8 mouse cellular contexts compared by ENCODE assay signal in genomic region chr5:117408216-117408615, GRCm38 (mm10). TPM values are rescaled to one million over a fixed set of nuclear protein-coding genes. Genes with fewer than 3 reads are reported as not detected.
DNase-seq lines count a peak whose midpoint lies in the region; ATAC-seq lines count a peak whose summit lies in the region.

No protein-coding gene starts in this region.

- no peaks in the 10 kb centered on the region for H3K36me3 ChIP-seq in forebrain, embryonic 11.5 days (ENCODE audit: control insufficient read depth, insufficient read depth, low read length)
- no peaks in the 10 kb centered on the region for H3K36me3 ChIP-seq in forebrain, embryonic 10.5 days (replicated peaks)
- H3K36me3 ChIP-seq in midbrain, embryonic 11.5 days (ENCODE audit: control insufficient read depth, insufficient read depth, low read length) = no peaks in the 10 kb centered on the region
- H3K36me3 ChIP-seq in midbrain, embryonic 16.5 days (ENCODE audit: control insufficient read depth, insufficient read depth, low read length) = no peaks in the 10 kb centered on the region

- peaks cover 2% of the 10 kb centered on the region; the same call in 1 of the 2 replicates for H3K27me3 ChIP-seq in forebrain, embryonic 11.5 days (ENCODE audit: control insufficient read depth, insufficient read depth, low read length)
- peaks cover 44% of the 10 kb centered on the region for H3K27me3 ChIP-seq in forebrain, embryonic 10.5 days (ENCODE audit: poor library complexity, severe bottlenecking)
- no peaks in the 10 kb centered on the region for H3K27me3 ChIP-seq in midbrain, embryonic 11.5 days (ENCODE audit: control insufficient read depth, insufficient read depth, low read length)
- H3K27me3 ChIP-seq in midbrain, embryonic 16.5 days (ENCODE audit: control insufficient read depth, insufficient read depth, low read depth, low read length) = no peaks in the 10 kb centered on the region

- no peak overlapping the region for H3K9ac ChIP-seq in forebrain, embryonic 11.5 days (ENCODE audit: low read length)
- no peak overlapping the region for H3K9ac ChIP-seq in midbrain, embryonic 11.5 days (ENCODE audit: low read length)
- no peak overlapping the region for H3K9ac ChIP-seq in midbrain, embryonic 16.5 days (ENCODE audit: low read depth, low read length)

- ATAC-seq in forebrain, embryonic 11.5 days (replicated peaks; ENCODE audit: low FRiP score) = no peak
- ATAC-seq in midbrain, embryonic 11.5 days (ENCODE audit: low FRiP score) = no peak
- ATAC-seq in midbrain, embryonic 16.5 days = no peak

- 70% methylated on average over 4 of the region's 4 CpGs for WGBS in forebrain, embryonic 11.5 days
- 72% methylated on average over 4 of the region's 4 CpGs for WGBS in forebrain, embryonic 10.5 days
- WGBS in midbrain, embryonic 11.5 days = 65% methylated on average over 4 of the region's 4 CpGs
- WGBS in midbrain, embryonic 16.5 days = 72% methylated on average over 4 of the region's 4 CpGs

- H3K9me3 ChIP-seq in forebrain, embryonic 11.5 days (ENCODE audit: control insufficient read depth, low read length) = no peaks in the 10 kb centered on the region
- H3K9me3 ChIP-seq in forebrain, embryonic 10.5 days = no peaks in the 10 kb centered on the region
- no peaks in the 10 kb centered on the region for H3K9me3 ChIP-seq in midbrain, embryonic 11.5 days (ENCODE audit: control insufficient read depth, low read length)
- no peaks in the 10 kb centered on the region for H3K9me3 ChIP-seq in midbrain, embryonic 16.5 days (replicated peaks; ENCODE audit: control insufficient read depth, low read length, poor library complexity, severe bottlenecking)

- no peak overlapping the region for H3K4me3 ChIP-seq in forebrain, embryonic 11.5 days (ENCODE audit: low read depth, low read length)
- H3K4me3 ChIP-seq in forebrain, embryonic 10.5 days = no peak overlapping the region
- no peak overlapping the region for H3K4me3 ChIP-seq in midbrain, embryonic 11.5 days (ENCODE audit: low read depth, low read length)
- no peak overlapping the region for H3K4me3 ChIP-seq in midbrain, embryonic 16.5 days (ENCODE audit: low read depth, low read length)

- H3K4me2 ChIP-seq in forebrain, embryonic 11.5 days (ENCODE audit: low read depth, low read length, severe bottlenecking) = no peak overlapping the region
- H3K4me2 ChIP-seq in midbrain, embryonic 11.5 days = no peak overlapping the region
- H3K4me2 ChIP-seq in midbrain, embryonic 16.5 days (ENCODE audit: low read length) = no peak overlapping the region

- 0 out of 2 replicates have a peak, but pooled peaks cover 1% of the 10 kb centered on the region for H3K4me1 ChIP-seq in forebrain, embryonic 11.5 days (replicated peaks; ENCODE audit: control insufficient read depth, insufficient read depth, low read length)
- peaks cover 5% of the 10 kb centered on the region for H3K4me1 ChIP-seq in forebrain, embryonic 10.5 days
- no peaks in the 10 kb centered on the region for H3K4me1 ChIP-seq in midbrain, embryonic 11.5 days (ENCODE audit: control insufficient read depth, insufficient read depth, low read length)
- no peaks in the 10 kb centered on the region for H3K4me1 ChIP-seq in midbrain, embryonic 16.5 days (ENCODE audit: control insufficient read depth, insufficient read depth, low read length)

- H3K27ac ChIP-seq in forebrain, embryonic 11.5 days (ENCODE audit: low read depth, low read length) = no peak overlapping the region
- no peak overlapping the region for H3K27ac ChIP-seq in forebrain, embryonic 10.5 days
- no peak overlapping the region for H3K27ac ChIP-seq in midbrain, embryonic 11.5 days (ENCODE audit: low read depth, low read length)
- H3K27ac ChIP-seq in midbrain, embryonic 16.5 days (ENCODE audit: low read length) = no peak overlapping the region

- DNase-seq in forebrain, embryonic 11.5 days (ENCODE audit: low spot score) = peak; percentile 54
- DNase-seq in forebrain, embryonic 10.5 days (ENCODE audit: extremely low spot score, low spot score) = no peak
- peak; percentile 91 for DNase-seq in midbrain, embryonic 11.5 days (ENCODE audit: low spot score, missing footprints)
- DNase-seq in brain, adult 2 months (ENCODE audit: low read depth, low spot score) = peak; percentile 55
- DNase-seq in lung, postnatal 10 days = peak; percentile 28
- peak; percentile 65 for DNase-seq in thymus, postnatal 25 days
- no peak for DNase-seq in right cerebral cortex, postnatal 10 days (ENCODE audit: low spot score in 2 of 2)

RNA-seq across cellular contexts. Expression of gene Ksr2, which starts 5.6 kb away (rescaled TPM):
- 1.2 and 1.9 TPM in 2 replicates for polyA plus RNA-seq in forebrain, embryonic 11.5 days (2014; fragmentation: Nextera tagmentation; extraction: Ambion mirVana)
- 0.26 and 0.40 TPM in 2 replicates for polyA plus RNA-seq in forebrain, embryonic 10.5 days (2016; fragmentation: Nextera tagmentation; extraction: Ambion mirVana)
- 0.90 and 1.3 TPM in 2 replicates for polyA plus RNA-seq in midbrain, embryonic 11.5 days (2014; fragmentation: Nextera tagmentation; extraction: Ambion mirVana)
- 7.5 and 8.9 TPM in 2 replicates for polyA plus RNA-seq in midbrain, embryonic 16.5 days (2015; fragmentation: Nextera tagmentation; extraction: Ambion mirVana)

RNA-seq across cellular contexts. Expression of gene Rfc5, which starts 19.4 kb away (rescaled TPM):
- 117 and 123 TPM in 2 replicates for polyA plus RNA-seq in forebrain, embryonic 11.5 days (2014; fragmentation: Nextera tagmentation; extraction: Ambion mirVana)
- 155 TPM in 2 replicates for polyA plus RNA-seq in forebrain, embryonic 10.5 days (2016; fragmentation: Nextera tagmentation; extraction: Ambion mirVana)
- polyA plus RNA-seq in midbrain, embryonic 11.5 days (2014; fragmentation: Nextera tagmentation; extraction: Ambion mirVana) = 97.7 and 102 TPM in 2 replicates
- 22.9 and 28.4 TPM in 2 replicates for polyA plus RNA-seq in midbrain, embryonic 16.5 days (2015; fragmentation: Nextera tagmentation; extraction: Ambion mirVana)

RNA-seq across cellular contexts. Expression of gene Wsb2, which starts 51.1 kb away (rescaled TPM):
- 75.4 and 86.0 TPM in 2 replicates for polyA plus RNA-seq in forebrain, embryonic 11.5 days (2014; fragmentation: Nextera tagmentation; extraction: Ambion mirVana)
- 45.4 and 46.7 TPM in 2 replicates for polyA plus RNA-seq in forebrain, embryonic 10.5 days (2016; fragmentation: Nextera tagmentation; extraction: Ambion mirVana)
- polyA plus RNA-seq in midbrain, embryonic 11.5 days (2014; fragmentation: Nextera tagmentation; extraction: Ambion mirVana) = 72.7 and 84.2 TPM in 2 replicates
- 286 and 309 TPM in 2 replicates for polyA plus RNA-seq in midbrain, embryonic 16.5 days (2015; fragmentation: Nextera tagmentation; extraction: Ambion mirVana)

Comparison
In these comparisons a context has a peak if more than half of its experiments do, and no peak if none do; other contexts are left out.
1. DNase-seq: peak in forebrain, embryonic 11.5 days (single experiment), midbrain, embryonic 11.5 days (single experiment), brain, adult 2 months (single experiment), lung, postnatal 10 days (single experiment) and thymus, postnatal 25 days (single experiment); none in forebrain, embryonic 10.5 days (single experiment) and right cerebral cortex, postnatal 10 days (0 of 2).